Mouse (Mus musculus): ENCODE measurements around the gene Gapdh. TPM values are rescaled to one million over a fixed set of nuclear protein-coding genes. Genes with fewer than 3 reads are reported as not detected.

Gene Gapdh
- polyA plus RNA-seq, 1 experiment from 2014 or later, result 5,242 TPM

GRCm38 (mm10) chr6:125154550-125154949 is 11.7 kb downstream of the Gapdh start:
- H3K36me3 ChIP-seq (ENCODE audit: control insufficient read depth, insufficient read depth, low read length), result peaks cover 71% of the 10 kb centered on the region

DNA sequence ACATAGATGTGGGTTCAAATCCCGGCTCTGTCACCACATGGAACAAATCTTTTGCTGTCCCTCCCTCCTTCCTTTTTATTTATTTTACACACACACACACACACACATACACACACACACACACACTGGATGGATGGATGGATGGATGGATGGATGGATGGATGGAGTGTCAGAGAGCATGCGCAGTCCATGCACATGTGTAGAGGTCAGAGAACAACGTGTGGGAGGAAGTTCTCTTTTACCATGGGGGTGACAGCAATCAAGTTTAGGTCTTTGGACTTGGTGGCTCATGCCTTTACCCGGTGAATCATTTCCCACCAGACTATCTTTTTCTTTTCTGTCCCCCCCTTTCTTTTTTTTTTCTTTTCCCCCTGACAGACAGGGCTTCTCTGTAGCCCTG is 12.6 kb downstream of the Gapdh start:
- no peak overlapping the region for H3K27ac ChIP-seq (replicated peaks in 1 of 2; ENCODE audit: control insufficient read depth in 1 of 2, insufficient read depth in 1 of 2, low read depth in 2 of 2, low read length in 2 of 2)
- no peak overlapping the region for H3K4me3 ChIP-seq (ENCODE audit: control insufficient read depth in 1 of 2, insufficient read depth in 1 of 2, low read depth in 1 of 2, low read length in 2 of 2)
- H3K27me3 ChIP-seq (ENCODE audit: control insufficient read depth, insufficient read depth, low read length), result no peaks in the 10 kb centered on the region
- 81% methylated on average over 4 of the region's 4 CpGs for WGBS
- H3K4me2 ChIP-seq (ENCODE audit: low read length), result no peak overlapping the region
- peaks cover 62% of the 10 kb centered on the region for H3K36me3 ChIP-seq (ENCODE audit: control insufficient read depth, insufficient read depth, low read length)
- no peaks in the 10 kb centered on the region for H3K9me3 ChIP-seq (ENCODE audit: control insufficient read depth, low read length)
- peaks cover 12 to 17% of the 10 kb centered on the region in 2 experiments for H3K4me1 ChIP-seq (ENCODE audit: control insufficient read depth in 2 of 2, insufficient read depth in 2 of 2, low read length in 2 of 2)
- H3K9ac ChIP-seq (ENCODE audit: low read length), result no peak overlapping the region
- ATAC-seq (ENCODE audit: insufficient number of reproducible peaks, insufficient read depth, low FRiP score, low read depth), result no peak

More at GRCm38 (mm10) chr6:125154550-125154949, 11.7 kb downstream of the Gapdh start:
- Histone ChIP-seq H3K4me3 (ENCODE audit: control insufficient read depth in 1 of 2, insufficient read depth in 1 of 2, low read depth in 1 of 2, low read length in 2 of 2) (no peak overlapping the region), H3K9ac (ENCODE audit: low read length) (no peak overlapping the region), H3K27me3 (ENCODE audit: control insufficient read depth, insufficient read depth, low read length) (no peaks in the 10 kb centered on the region), H3K27ac (replicated peaks in 1 of 2; ENCODE audit: control insufficient read depth in 1 of 2, insufficient read depth in 1 of 2, low read depth in 2 of 2, low read length in 2 of 2) (no peak overlapping the region), H3K4me1 (ENCODE audit: control insufficient read depth in 2 of 2, insufficient read depth in 2 of 2, low read length in 2 of 2) (peaks cover 4 to 9% of the 10 kb centered on the region in 2 experiments), H3K4me2 (ENCODE audit: low read length) (no peak overlapping the region), H3K9me3 (ENCODE audit: control insufficient read depth, low read length) (no peaks in the 10 kb centered on the region)
- ATAC-seq (ENCODE audit: insufficient number of reproducible peaks, insufficient read depth, low FRiP score, low read depth), result no peak

DNA sequence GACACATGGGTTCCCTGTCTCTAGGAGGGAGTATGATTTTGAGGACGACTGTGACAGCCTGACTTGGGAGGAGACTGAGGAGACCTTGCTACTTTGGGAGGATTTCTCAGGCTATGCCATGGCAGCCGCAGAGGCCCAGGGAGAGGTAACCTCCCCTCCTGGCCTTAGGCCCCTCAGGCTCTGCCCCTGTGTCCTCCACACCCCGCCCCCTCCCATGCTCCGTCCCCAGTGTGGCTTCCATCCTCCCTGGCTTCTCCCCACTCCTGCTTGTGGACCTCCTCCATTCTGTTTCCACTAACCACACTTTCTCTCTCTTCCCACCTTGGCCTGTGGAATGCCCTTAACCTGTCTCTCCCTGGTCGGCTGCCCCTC is 13.3 kb downstream of the Gapdh start:
- H3K36me3 ChIP-seq (ENCODE audit: control insufficient read depth, insufficient read depth, low read length), result peaks cover 58% of the 10 kb centered on the region
- peaks cover 18 to 24% of the 10 kb centered on the region in 2 experiments for H3K4me1 ChIP-seq (ENCODE audit: control insufficient read depth in 2 of 2, insufficient read depth in 2 of 2, low read length in 2 of 2)
- H3K27ac ChIP-seq (replicated peaks in 1 of 2; ENCODE audit: control insufficient read depth in 1 of 2, insufficient read depth in 1 of 2, low read depth in 2 of 2, low read length in 2 of 2), result no peak overlapping the region
- H3K4me2 ChIP-seq (ENCODE audit: low read length), result no peak overlapping the region
- no peak overlapping the region for H3K4me3 ChIP-seq (ENCODE audit: control insufficient read depth in 1 of 2, insufficient read depth in 1 of 2, low read depth in 1 of 2, low read length in 2 of 2)
- no peak overlapping the region for H3K9ac ChIP-seq (ENCODE audit: low read length)
- no peaks in the 10 kb centered on the region for H3K27me3 ChIP-seq (ENCODE audit: control insufficient read depth, insufficient read depth, low read length)
- H3K9me3 ChIP-seq (ENCODE audit: control insufficient read depth, low read length), result no peaks in the 10 kb centered on the region
- no peak for ATAC-seq (ENCODE audit: insufficient number of reproducible peaks, insufficient read depth, low FRiP score, low read depth)
- 89% methylated on average over 5 of the region's 5 CpGs for WGBS

DNA sequence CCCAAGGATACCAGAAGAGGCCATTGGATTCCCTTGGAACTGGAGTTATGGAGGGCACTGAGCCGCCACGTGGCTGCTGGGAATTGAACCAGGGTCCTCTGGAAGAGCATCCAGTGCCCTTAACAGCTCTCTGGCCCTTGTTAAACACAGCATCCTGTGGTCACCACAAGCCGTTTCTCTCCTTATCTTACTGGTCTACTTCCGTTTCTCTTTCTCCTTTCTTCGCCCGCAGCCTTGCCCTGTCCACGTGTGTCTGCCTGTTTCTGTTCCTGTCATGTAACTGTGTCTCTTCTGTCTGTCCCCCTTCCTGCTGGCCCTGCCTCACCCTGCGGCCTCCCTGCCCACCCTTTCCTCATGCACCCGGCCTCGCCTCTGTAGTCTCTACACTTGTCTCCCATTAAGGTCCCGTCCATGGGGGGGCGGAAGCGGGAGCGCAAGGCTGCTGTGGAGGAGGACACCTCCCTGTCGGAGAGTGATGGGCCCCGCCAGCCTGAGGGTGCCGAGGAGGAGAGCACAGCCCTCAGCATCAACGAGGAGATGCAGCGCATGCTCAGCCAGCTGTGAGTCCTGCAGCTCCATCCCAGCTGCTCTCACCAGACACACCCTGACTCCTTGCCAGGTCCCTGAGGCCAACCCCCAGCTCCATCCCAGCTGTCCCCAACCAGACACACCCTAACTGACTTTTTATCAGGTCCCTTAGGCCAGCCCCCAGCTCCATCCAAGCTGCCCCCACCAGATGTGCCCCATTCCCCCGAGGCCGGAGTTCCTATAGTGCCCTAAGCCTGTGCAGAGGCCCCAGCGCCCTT is 13.9 kb downstream of the Gapdh start:
- no peaks in the 10 kb centered on the region for H3K9me3 ChIP-seq (ENCODE audit: control insufficient read depth, low read length)
- H3K4me3 ChIP-seq (ENCODE audit: control insufficient read depth in 1 of 2, insufficient read depth in 1 of 2, low read depth in 1 of 2, low read length in 2 of 2), result no peak overlapping the region
- no peak overlapping the region for H3K27ac ChIP-seq (replicated peaks in 1 of 2; ENCODE audit: control insufficient read depth in 1 of 2, insufficient read depth in 1 of 2, low read depth in 2 of 2, low read length in 2 of 2)
- no peak for ATAC-seq (ENCODE audit: insufficient number of reproducible peaks, insufficient read depth, low FRiP score, low read depth)
- H3K4me1 ChIP-seq (ENCODE audit: control insufficient read depth in 2 of 2, insufficient read depth in 2 of 2, low read length in 2 of 2), result peaks cover 23 to 30% of the 10 kb centered on the region in 2 experiments
- no peak overlapping the region for H3K9ac ChIP-seq (ENCODE audit: low read length)
- peaks cover 52% of the 10 kb centered on the region for H3K36me3 ChIP-seq (ENCODE audit: control insufficient read depth, insufficient read depth, low read length)
- H3K4me2 ChIP-seq (ENCODE audit: low read length), result no peak overlapping the region
- H3K27me3 ChIP-seq (ENCODE audit: control insufficient read depth, insufficient read depth, low read length), result no peaks in the 10 kb centered on the region
- WGBS, result 81% methylated on average over 22 of the region's 22 CpGs

DNA sequence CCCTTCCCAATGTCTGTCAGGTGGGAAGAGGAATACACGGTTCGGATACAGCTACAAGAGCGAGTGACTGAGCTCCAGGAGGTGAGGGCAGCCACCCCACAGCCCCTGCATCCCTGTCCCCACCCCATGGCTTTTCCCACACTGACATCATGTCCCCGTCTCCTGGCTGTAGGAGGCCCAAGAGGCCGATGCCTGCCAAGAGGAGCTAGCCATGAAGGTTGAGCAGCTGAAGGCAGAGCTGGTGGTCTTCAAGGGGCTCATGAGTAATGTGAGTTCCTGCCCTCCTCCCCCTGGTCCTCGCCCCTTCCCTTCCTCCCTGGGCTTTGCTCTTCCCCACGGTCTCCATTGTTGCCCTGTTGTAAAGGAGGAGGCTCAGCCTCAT is 16.7 kb downstream of the Gapdh start:
- 53% methylated on average over 7 of the region's 7 CpGs for WGBS
- Histone ChIP-seq H3K9ac (ENCODE audit: low read length) (peak overlapping the region; percentile 70), H3K9me3 (ENCODE audit: control insufficient read depth, low read length) (no peaks in the 10 kb centered on the region), H3K4me1 (ENCODE audit: control insufficient read depth in 2 of 2, insufficient read depth in 2 of 2, low read length in 2 of 2) (peaks cover 36 to 52% of the 10 kb centered on the region in 2 experiments), H3K27ac (replicated peaks in 1 of 2; ENCODE audit: control insufficient read depth in 1 of 2, insufficient read depth in 1 of 2, low read depth in 2 of 2, low read length in 2 of 2) (peak overlapping the region; percentile 79 to 95), H3K27me3 (ENCODE audit: control insufficient read depth, insufficient read depth, low read length) (no peaks in the 10 kb centered on the region), H3K4me2 (ENCODE audit: low read length) (peak overlapping the region; percentile 87), H3K36me3 (ENCODE audit: control insufficient read depth, insufficient read depth, low read length) (peaks cover 35% of the 10 kb centered on the region), H3K4me3 (ENCODE audit: control insufficient read depth in 1 of 2, insufficient read depth in 1 of 2, low read depth in 1 of 2, low read length in 2 of 2) (peak overlapping the region in 1 of 2 experiments; percentile 19; a peak in 1 of 4 replicates)
- ATAC-seq (ENCODE audit: insufficient number of reproducible peaks, insufficient read depth, low FRiP score, low read depth), result no peak

GRCm38 (mm10) chr6:125148926-125149568 is 17.2 kb downstream of the Gapdh start:
- Histone ChIP-seq H3K36me3 (ENCODE audit: control insufficient read depth, insufficient read depth, low read length) (peaks cover 37% of the 10 kb centered on the region), H3K4me1 (ENCODE audit: control insufficient read depth in 2 of 2, insufficient read depth in 2 of 2, low read length in 2 of 2) (peaks cover 36 to 52% of the 10 kb centered on the region in 2 experiments), H3K4me3 (ENCODE audit: control insufficient read depth in 1 of 2, insufficient read depth in 1 of 2, low read depth in 1 of 2, low read length in 2 of 2) (peak overlapping the region in 1 of 2 experiments; percentile 19; a peak in 2 of 4 replicates), H3K27ac (replicated peaks in 1 of 2; ENCODE audit: control insufficient read depth in 1 of 2, insufficient read depth in 1 of 2, low read depth in 2 of 2, low read length in 2 of 2) (peak overlapping the region; percentile 79 to 95), H3K9me3 (ENCODE audit: control insufficient read depth, low read length) (no peaks in the 10 kb centered on the region), H3K9ac (ENCODE audit: low read length) (peak overlapping the region; percentile 70), H3K4me2 (ENCODE audit: low read length) (peak overlapping the region; percentile 87), H3K27me3 (ENCODE audit: control insufficient read depth, insufficient read depth, low read length) (no peaks in the 10 kb centered on the region)
- 38% methylated on average over 16 of the region's 16 CpGs for WGBS
- ATAC-seq (ENCODE audit: insufficient number of reproducible peaks, insufficient read depth, low FRiP score, low read depth), result no peak

- Histone ChIP-seq H3K9ac (ENCODE audit: low read length) (peak overlapping the region; percentile 70), H3K27me3 (ENCODE audit: control insufficient read depth, insufficient read depth, low read length) (no peaks in the 10 kb centered on the region), H3K4me3 (ENCODE audit: control insufficient read depth in 1 of 2, insufficient read depth in 1 of 2, low read depth in 1 of 2, low read length in 2 of 2) (peak overlapping the region in 1 of 2 experiments; percentile 19; a peak in 1 of 4 replicates), H3K4me2 (ENCODE audit: low read length) (peak overlapping the region; percentile 87), H3K4me1 (ENCODE audit: control insufficient read depth in 2 of 2, insufficient read depth in 2 of 2, low read length in 2 of 2) (peaks cover 36 to 52% of the 10 kb centered on the region in 2 experiments), H3K36me3 (ENCODE audit: control insufficient read depth, insufficient read depth, low read length) (peaks cover 37% of the 10 kb centered on the region), H3K9me3 (ENCODE audit: control insufficient read depth, low read length) (no peaks in the 10 kb centered on the region), H3K27ac (replicated peaks in 1 of 2; ENCODE audit: control insufficient read depth in 1 of 2, insufficient read depth in 1 of 2, low read depth in 2 of 2, low read length in 2 of 2) (peak overlapping the region; percentile 79 to 95)
- 23% methylated on average over 18 of the region's 18 CpGs for WGBS
- peak; percentile 75 for ATAC-seq (ENCODE audit: insufficient number of reproducible peaks, insufficient read depth, low FRiP score, low read depth)
These were observed 17.9 kb downstream of the Gapdh start for GRCm38 (mm10) chr6:125148251-125148925.
